Mouse (Mus musculus) spleen, postnatal 10 days (tissue): ENCODE results near the gene Atrnl1.

Source experiments
- DNase-seq, 2 experiments: peaks; one replicate each; pipeline ENCODE4 v3.0.0; 2021 to 2022; ENCODE audit warnings: low spot score in 2 of 2

The Atrnl1 gene

DNA sequence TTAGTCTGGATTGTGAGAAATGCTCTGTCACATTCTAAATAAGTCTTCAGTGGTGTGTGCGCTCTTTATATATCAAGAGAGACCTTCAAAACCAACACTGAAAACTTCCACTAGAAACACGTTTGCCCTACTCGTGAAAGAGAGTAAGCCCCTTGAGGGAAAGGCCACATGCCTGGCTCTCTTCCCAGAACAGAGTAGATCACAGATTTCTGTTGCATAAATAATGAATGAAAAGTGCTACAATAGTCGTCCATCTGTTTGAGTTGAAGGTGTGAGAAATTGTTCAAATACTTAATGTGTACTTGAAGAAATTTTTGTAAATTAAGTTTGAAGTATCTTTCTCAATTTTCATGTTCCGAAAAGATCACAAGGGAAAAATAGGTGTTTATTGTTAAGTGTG lies 312.2 kb downstream of the Atrnl1 start:
- DNase-seq: no peak

GRCm38 (mm10) chr19:57924856-57925255 lies 314.0 kb downstream of the Atrnl1 start:
- DNase-seq: no peak

DNA sequence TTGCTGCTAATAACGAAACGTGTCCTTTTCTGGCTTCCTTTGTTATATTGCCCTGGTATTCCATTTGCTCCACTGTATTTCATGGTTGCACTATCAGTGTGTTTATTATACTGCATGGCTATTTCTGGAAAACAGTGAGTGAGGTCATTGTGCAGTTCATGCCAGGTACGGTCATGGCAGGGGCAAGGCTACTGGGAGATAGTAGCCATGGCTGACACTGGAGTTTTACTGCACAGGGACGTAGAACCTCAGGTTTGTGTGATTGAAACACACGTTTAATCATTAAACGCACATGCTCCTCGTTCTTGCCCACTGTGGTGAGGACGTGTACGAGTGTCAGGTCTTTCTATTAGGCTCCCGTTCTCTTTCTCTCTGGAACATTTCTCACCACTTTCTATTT lies 314.8 kb downstream of the Atrnl1 start:
- DNase-seq: no peak

GRCm38 (mm10) chr19:57926164-57926860 lies 315.5 kb downstream of the Atrnl1 start:
- DNase-seq: peak in 1 of 2 experiments; percentile 21

DNA sequence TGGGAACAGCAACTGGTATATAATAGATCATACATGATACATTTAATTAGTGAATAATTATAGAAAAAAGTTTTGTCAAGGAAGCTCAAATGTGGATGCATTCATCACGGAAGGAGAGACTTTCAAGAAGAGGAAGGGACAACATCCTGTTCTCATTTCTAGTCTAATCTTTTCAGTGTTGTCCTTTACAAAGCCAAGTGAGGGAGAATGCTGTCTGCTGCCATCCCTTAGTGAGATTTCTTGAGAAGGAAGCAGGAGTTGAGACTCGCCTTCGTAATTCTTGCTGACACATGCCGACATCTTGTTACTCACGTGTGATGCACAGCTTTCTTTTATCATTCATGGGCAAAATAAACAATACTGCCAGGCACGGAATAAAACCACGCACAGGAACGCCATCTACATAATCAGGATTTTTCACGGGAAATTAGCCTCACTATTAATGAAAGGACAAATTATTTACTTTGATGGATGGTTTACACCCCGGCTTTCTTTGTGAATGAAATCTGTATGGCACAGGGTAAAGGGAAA lies 316.2 kb downstream of the Atrnl1 start:
- DNase-seq: no peak

GRCm38 (mm10) chr19:57927566-57928523 lies 317.0 kb downstream of the Atrnl1 start:
- no peak for DNase-seq

DNA sequence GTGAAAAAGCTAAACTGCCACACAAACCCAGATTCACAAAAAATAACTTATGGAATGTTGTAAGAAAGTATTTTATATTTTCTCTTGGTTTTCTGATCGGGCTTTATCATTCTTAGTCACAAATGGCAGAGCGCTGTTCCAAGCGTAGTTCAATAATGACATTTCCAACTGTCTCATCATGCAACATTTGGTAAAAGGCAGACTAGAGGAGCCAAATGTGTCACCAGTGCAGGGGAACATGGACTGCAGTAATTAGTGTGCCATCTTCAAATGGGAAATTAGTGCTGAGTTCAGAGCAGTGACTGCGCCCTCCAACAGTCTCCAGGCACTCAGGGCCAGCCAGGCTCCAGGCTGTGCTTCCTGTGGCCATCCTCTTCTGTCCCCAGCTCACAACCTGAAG lies 320.8 kb downstream of the Atrnl1 start:
- no peak for DNase-seq

GRCm38 (mm10) chr19:57936865-57937264 lies 326.0 kb downstream of the Atrnl1 start:
- no peak for DNase-seq

- no peak for DNase-seq
Measured at GRCm38 (mm10) chr19:57939166-57939565, 328.3 kb downstream of the Atrnl1 start.

GRCm38 (mm10) chr19:57941529-57941928 lies 330.7 kb downstream of the Atrnl1 start:
- DNase-seq: no peak

- DNase-seq: no peak
Measured at GRCm38 (mm10) chr19:57942281-57942680, 331.4 kb downstream of the Atrnl1 start.

- DNase-seq: no peak
Measured at GRCm38 (mm10) chr19:57943308-57943707, 332.5 kb downstream of the Atrnl1 start.

- no peak for DNase-seq
Measured at GRCm38 (mm10) chr19:57944680-57945079, 333.8 kb downstream of the Atrnl1 start.

DNA sequence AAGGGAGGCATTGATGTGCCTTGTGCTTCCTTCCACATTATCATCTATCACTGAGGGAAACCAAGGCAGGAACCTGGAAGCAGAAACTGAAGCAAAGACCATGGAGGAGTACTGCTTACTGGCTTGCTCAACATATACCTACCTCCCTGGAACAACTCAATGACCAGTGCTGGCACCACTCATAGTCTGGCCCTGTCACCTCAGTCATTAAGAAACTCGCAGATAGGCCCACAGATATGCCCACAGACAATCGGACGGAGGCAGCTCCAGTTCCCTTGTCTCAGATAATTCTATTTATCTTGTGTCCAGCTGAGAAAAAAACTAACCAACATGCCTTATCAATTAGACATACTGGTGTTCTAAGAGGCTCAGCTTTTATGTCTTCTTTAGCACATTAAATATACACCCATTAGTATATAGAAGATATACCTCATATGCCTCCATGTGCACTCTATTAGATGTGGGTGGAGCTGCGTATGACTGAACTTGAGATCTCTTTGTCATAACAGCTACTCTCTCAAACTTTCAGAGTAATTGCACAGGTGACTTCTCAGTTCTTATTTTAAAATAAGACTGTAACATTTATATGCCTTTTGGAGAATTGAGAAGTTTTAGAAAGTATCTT lies 334.9 kb downstream of the Atrnl1 start:
- DNase-seq: no peak

- no peak for DNase-seq
Measured at GRCm38 (mm10) chr19:57948489-57948888, 337.7 kb downstream of the Atrnl1 start.

DNA sequence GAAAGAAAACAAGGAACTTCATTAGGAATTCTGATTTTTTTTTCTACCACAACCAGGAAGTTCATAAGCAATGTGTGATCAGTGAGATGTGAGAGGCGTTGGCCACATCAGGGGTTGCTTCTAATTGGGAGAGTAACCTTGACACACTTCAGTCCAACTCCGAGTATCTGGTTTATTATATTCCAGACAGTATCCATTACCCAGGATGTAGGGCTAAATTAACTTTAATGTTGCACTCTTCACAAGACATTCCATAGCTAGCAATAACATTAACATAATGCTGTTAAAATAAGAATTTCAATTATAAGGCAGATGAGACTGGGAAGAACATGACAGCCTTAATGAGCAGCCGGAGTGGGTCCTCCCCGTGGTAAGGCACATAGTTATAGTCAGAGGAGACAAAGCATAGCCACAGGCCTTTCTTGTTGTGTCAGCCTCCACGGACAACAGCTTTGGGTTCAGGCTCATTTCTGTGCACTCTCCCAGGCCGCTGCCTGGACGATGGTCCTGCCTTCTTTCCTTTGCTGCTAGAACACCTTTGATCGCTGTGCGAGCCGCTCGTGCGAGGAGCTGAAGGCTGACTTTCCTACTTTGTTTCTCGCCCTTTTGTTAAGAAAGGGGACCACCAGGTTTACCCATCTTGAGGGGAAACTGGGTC lies 338.6 kb downstream of the Atrnl1 start:
- DNase-seq: no peak

- no peak for DNase-seq
Measured at GRCm38 (mm10) chr19:57954131-57954530, 343.3 kb downstream of the Atrnl1 start.

DNA sequence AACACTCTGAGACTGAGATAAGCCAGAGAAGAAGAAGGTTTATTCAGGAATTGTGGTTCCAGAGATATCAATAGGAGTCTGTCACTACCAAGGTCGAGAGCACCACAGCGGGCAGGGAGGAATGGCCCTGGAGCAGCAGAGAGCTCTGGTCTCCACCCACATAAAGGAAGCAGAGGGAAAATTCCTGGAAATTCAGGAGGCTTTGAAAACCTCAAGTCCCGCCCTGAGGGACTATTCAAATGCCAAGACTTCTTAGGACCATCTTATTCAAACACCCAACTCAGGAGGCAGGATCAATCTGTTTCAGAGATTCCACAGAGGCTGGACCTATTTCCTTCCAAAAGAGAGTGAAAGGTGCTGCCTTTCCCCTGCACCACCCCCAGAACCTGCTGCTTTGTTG lies 345.6 kb downstream of the Atrnl1 start:
- DNase-seq: no peak

- no peak for DNase-seq
Measured at GRCm38 (mm10) chr19:57957363-57957762, 346.5 kb downstream of the Atrnl1 start.

GRCm38 (mm10) chr19:57958154-57958553 lies 347.3 kb downstream of the Atrnl1 start:
- no peak for DNase-seq

DNA sequence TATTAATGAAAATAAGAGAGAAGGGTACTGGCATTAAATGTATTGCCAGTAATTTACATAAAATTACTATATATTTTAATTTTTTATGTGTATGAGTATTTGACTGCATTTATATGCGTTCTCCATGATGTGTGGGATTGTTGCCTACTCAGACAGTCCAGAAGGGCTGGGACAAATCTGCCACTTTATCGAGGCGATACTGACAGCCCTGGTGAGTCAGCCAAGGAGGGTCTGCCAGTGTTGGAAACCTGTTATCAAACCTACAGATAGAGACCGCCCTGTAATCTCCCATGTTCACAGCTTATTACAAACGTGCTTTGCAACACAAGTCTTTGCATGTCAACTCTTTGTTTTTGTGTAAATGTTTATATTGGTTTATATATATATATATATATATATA lies 347.9 kb downstream of the Atrnl1 start:
- DNase-seq: no peak

DNA sequence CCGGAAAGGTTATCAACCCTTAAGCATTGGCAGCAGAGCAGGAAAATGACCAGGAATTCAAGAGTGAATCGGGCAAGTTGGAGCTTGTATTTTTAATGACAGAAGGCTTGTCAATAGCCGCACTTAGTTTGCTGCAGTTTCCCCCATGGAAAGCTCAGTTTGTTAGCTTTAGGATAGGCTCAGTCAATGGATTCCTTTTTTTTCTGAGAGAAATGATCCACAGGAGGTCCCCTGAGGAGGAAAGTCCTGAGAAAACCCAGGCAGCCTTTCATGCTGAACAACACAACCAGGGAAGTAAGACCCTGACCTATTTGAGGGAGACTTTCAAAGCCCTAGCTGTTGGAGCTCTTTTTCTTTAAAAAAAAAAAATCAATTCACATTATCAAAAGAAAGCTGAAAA lies 350.5 kb downstream of the Atrnl1 start:
- no peak for DNase-seq
